8 mouse cellular contexts compared by ENCODE assay signal in the genomic region with DNA sequence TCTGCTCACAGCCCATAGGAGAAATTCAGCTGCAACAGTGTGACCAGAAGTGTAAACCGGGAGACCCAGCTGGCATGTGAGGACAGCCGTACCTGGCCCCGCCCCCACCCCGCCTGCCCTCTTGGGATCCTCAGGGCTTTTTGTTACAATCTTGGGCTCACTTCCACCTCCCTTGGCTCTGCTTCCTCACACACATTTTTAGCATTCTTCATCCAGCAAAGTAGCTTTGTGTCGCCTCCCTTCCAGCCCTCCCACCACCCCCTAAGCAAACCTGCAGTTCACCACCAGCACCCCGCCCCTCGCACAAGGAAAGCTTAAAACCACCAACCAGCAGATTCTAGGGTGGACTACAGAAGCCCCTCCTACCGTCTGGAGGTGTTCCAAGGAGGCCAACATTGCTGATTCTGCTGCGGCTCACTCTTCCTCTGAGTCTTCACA.
DNase-seq lines count a peak whose midpoint lies in the region; ATAC-seq and TF ChIP-seq lines count a peak whose summit lies in the region.

No protein-coding gene starts in this region.

- 24% methylated on average over 9 of the region's 9 CpGs for WGBS in hindbrain, embryonic 16.5 days
- WGBS in liver, embryonic 16.5 days (ENCODE audit: insufficient replicate concordance), result 30% methylated on average over 9 of the region's 9 CpGs

- 0 out of 2 replicates have a peak overlapping the region, but pooled peaks have one; percentile 11 for H3K4me3 ChIP-seq in gastrocnemius, adult 2 months
- no peak overlapping the region for H3K4me3 ChIP-seq in hindbrain, embryonic 16.5 days (ENCODE audit: low read length)
- H3K4me3 ChIP-seq in liver, embryonic 16.5 days (ENCODE audit: low read depth, low read length), result no peak overlapping the region

- 0 out of 2 replicates have a peak overlapping the region, but pooled peaks have one; percentile 3 for H3K4me2 ChIP-seq in hindbrain, embryonic 16.5 days (ENCODE audit: low read length)
- no peak overlapping the region for H3K4me2 ChIP-seq in liver, embryonic 16.5 days (ENCODE audit: low read depth, low read length)

- peak; percentile 48; the same call in 1 of the 2 replicates for ATAC-seq in hindbrain, embryonic 16.5 days
- ATAC-seq in liver, embryonic 16.5 days (ENCODE audit: low read depth), result peak; percentile 47; the same call in 1 of the 2 replicates

- peak; percentile 26 for DNase-seq in gastrocnemius, adult 2 months
- DNase-seq in gastrocnemius, adult 18-20 months (ENCODE audit: low spot score), result no peak
- DNase-seq in brain, adult 2 months (ENCODE audit: low read depth, low spot score), result peak; percentile 18
- DNase-seq in yolk sac, embryonic 10.5 days (ENCODE audit: low spot score), result peak; percentile 25
- DNase-seq in adipocyte (ENCODE audit: low spot score), result no peak
- no peak for DNase-seq in spleen, postnatal 14 days (ENCODE audit: low spot score in 2 of 2)

- H3K27me3 ChIP-seq in hindbrain, embryonic 16.5 days (replicated peaks; ENCODE audit: control insufficient read depth, insufficient read depth, low read length), result no peaks in the 10 kb centered on the region
- no peaks in the 10 kb centered on the region for H3K27me3 ChIP-seq in liver, embryonic 16.5 days (ENCODE audit: control insufficient read depth, insufficient read depth, low read depth, low read length)

- H3K36me3 ChIP-seq in hindbrain, embryonic 16.5 days (ENCODE audit: control insufficient read depth, insufficient read depth, low read length), result no peaks in the 10 kb centered on the region
- no peaks in the 10 kb centered on the region for H3K36me3 ChIP-seq in liver, embryonic 16.5 days (ENCODE audit: control insufficient read depth, insufficient read depth)

- intact Hi-C loops in gastrocnemius, adult 2 months (cut with DNase I), result loop anchor here (5.0 kb wide), 2 partner anchors 38 to 52 kb away; no protein-coding TSS in a partner anchor

- H3K27ac ChIP-seq in gastrocnemius, adult 2 months, result peak overlapping the region; percentile 31; the same call in 1 of the 2 replicates
- H3K27ac ChIP-seq in hindbrain, embryonic 16.5 days (ENCODE audit: low read depth, low read length), result no peak overlapping the region
- no peak overlapping the region for H3K27ac ChIP-seq in liver, embryonic 16.5 days (ENCODE audit: low read length)

- H3K9me3 ChIP-seq in hindbrain, embryonic 16.5 days (ENCODE audit: control insufficient read depth, low read length), result no peaks in the 10 kb centered on the region
- no peaks in the 10 kb centered on the region for H3K9me3 ChIP-seq in liver, embryonic 16.5 days (replicated peaks; ENCODE audit: control insufficient read depth, low read length)

- TF ChIP-seq CTCF in gastrocnemius, adult 2 months (IDR thresholded peaks at IDR 0.05), result no peak

- no peak overlapping the region for H3K9ac ChIP-seq in hindbrain, embryonic 16.5 days (ENCODE audit: low read depth, low read length)
- H3K9ac ChIP-seq in liver, embryonic 16.5 days (ENCODE audit: low read depth, low read length), result no peak overlapping the region

- H3K4me1 ChIP-seq in hindbrain, embryonic 16.5 days (ENCODE audit: control insufficient read depth, insufficient read depth, low read depth, low read length), result no peaks in the 10 kb centered on the region
- H3K4me1 ChIP-seq in liver, embryonic 16.5 days (ENCODE audit: control insufficient read depth, low read depth, low read length), result no peaks in the 10 kb centered on the region

Comparison
In these comparisons a context has a peak if more than half of its experiments do, and no peak if none do; other contexts are left out.
1. DNase-seq: peak in gastrocnemius, adult 2 months (single experiment), brain, adult 2 months (single experiment) and yolk sac, embryonic 10.5 days (single experiment); none in gastrocnemius, adult 18-20 months (single experiment), adipocyte (single experiment) and spleen, postnatal 14 days (0 of 2).